Mouse (Mus musculus) Muller cell, postnatal 12 days (primary cell): ENCODE measurements around the gene Aspm.

Experiments
- DNase-seq: peaks from one replicate; pipeline ENCODE4 v3.0.0-alpha.2; 2015; ENCODE audit errors: inconsistent ontology term

The Aspm gene

GRCm38 (mm10) chr1:139501258-139501752 lies 46.7 kb downstream of the Aspm start, which contains the start of gene F13b:
F13b (plus strand) TSS chr1:139501702.
- no peak for DNase-seq

- no peak for DNase-seq
Measured at GRCm38 (mm10) chr1:139514556-139514955, 60.0 kb downstream of the Aspm start.
